Mouse (Mus musculus): ENCODE results near the gene Yif1a.

Gene Yif1a

GRCm38 (mm10) chr19:5118384-5118698 lies 30.0 kb downstream of the Yif1a start, which contains the start of gene Klc2:
Gene Klc2, minus strand, starts transcription at chr19:5118560.
- DNase-seq (ENCODE audit: low spot score), result no peak

- DNase-seq (ENCODE audit: low spot score), result no peak
These were observed 34.2 kb downstream of the Yif1a start for GRCm38 (mm10) chr19:5122492-5122891.

- DNase-seq (ENCODE audit: low spot score), result no peak
These were observed 34.9 kb downstream of the Yif1a start for GRCm38 (mm10) chr19:5123241-5123640.

- no peak for DNase-seq (ENCODE audit: low spot score)
These were observed 35.8 kb downstream of the Yif1a start for GRCm38 (mm10) chr19:5124055-5124614.

- no peak for DNase-seq (ENCODE audit: low spot score)
These were observed 41.4 kb downstream of the Yif1a start for GRCm38 (mm10) chr19:5129770-5130169.

GRCm38 (mm10) chr19:5131237-5131636 lies 42.9 kb downstream of the Yif1a start:
- DNase-seq (ENCODE audit: low spot score), result no peak

GRCm38 (mm10) chr19:5139640-5140039 lies 51.3 kb downstream of the Yif1a start:
- peak; percentile 41 for DNase-seq (ENCODE audit: low spot score)

Data from urinary bladder, postnatal 25 days (tissue).